Mouse (Mus musculus) forebrain, embryonic 13.5 days (tissue): ENCODE results near the gene Polrmt. TPM values are rescaled to one million over a fixed set of nuclear protein-coding genes. Genes with fewer than 3 reads are reported as not detected.
A peak's percentile ranks its signal among the peaks of the same experiment; 100 is the strongest.
"Not testable (repeated sequence)": the region's sequence is repeated elsewhere in the genome, so short reads cannot be mapped to it uniquely, and the experiment has no call there.

Experiments
- ATAC-seq: fragments of 200-750 bp; cut with Nextera tagmentation; 2 replicates; pipeline ENCODE4 v1.8.0; 2017
- H3K27ac ChIP-seq: fragments of 300-500 bp; sonication (generic); 2 replicates; pipeline ENCODE4 v1.5.1; 2015; ENCODE audit warnings: inconsistent platforms, mild to moderate bottlenecking, moderate library complexity
- H3K27me3 ChIP-seq: fragments of 300-500 bp; sonication (generic); 2 replicates; pipeline ENCODE4 v1.6.1; 2015; ENCODE audit warnings: mild to moderate bottlenecking, inconsistent platforms
- H3K36me3 ChIP-seq: fragments of 300-500 bp; sonication (generic); 2 replicates; pipeline ENCODE4 v1.6.1; 2015; ENCODE audit warnings: mild to moderate bottlenecking, inconsistent platforms; ENCODE audit not compliant: poor library complexity, severe bottlenecking
- H3K4me1 ChIP-seq: fragments of 300-500 bp; sonication (generic); 2 replicates; pipeline ENCODE4 v1.6.1; 2015; ENCODE audit warnings: inconsistent platforms
- H3K4me2 ChIP-seq: fragments of 300-500 bp; sonication (generic); 2 replicates; pipeline ENCODE4 v1.6.1; 2015; ENCODE audit warnings: inconsistent platforms, mild to moderate bottlenecking, moderate library complexity
- H3K4me3 ChIP-seq: fragments of 300-500 bp; sonication (generic); 2 replicates; pipeline ENCODE4 v1.5.1; 2015; ENCODE audit warnings: mild to moderate bottlenecking, inconsistent platforms
- H3K9ac ChIP-seq: fragments of 300-500 bp; sonication (generic); 2 replicates; pipeline ENCODE4 v1.6.1; 2015; ENCODE audit warnings: mild to moderate bottlenecking, inconsistent platforms
- H3K9me3 ChIP-seq: fragments of 300-500 bp; sonication (generic); replicated peaks from 2 replicates; pipeline ENCODE4 v1.6.1; 2016; ENCODE audit warnings: inconsistent platforms
- WGBS: fragments of 180-500 bp; shearing (Covaris S2); methylation state at CpG from one replicate; pipeline ENCODE4 v1.1.7; 2015; 5-methylcytosine and 5-hydroxymethylcytosine counted together
- polyA plus RNA-seq: library from polyadenylated mRNA; unstranded; fragments of >200 nt; fragmentation: Nextera tagmentation; extraction: Ambion mirVana; gene quantifications from 2 replicates; pipeline ENCODE4 v1.2.1, GENCODE M21; 2015

The Polrmt gene
- polyA plus RNA-seq, 1 experiment from 2014 or later: 39.1 TPM

GRCm38 (mm10) chr10:79704065-79704969, 42.1 kb downstream of the Polrmt start, which contains the start of gene Bsg:
Gene Bsg (plus strand): TSS chr10:79704491.
- no peaks in the 10 kb centered on the region for H3K9me3 ChIP-seq
- H3K27me3 ChIP-seq: no peaks in the 10 kb centered on the region
- H3K4me1 ChIP-seq: peaks cover 30% of the 10 kb centered on the region
- H3K9ac ChIP-seq: peak within 1 kb of the TSS; percentile 89
- peak within 1 kb of the TSS; percentile 70 for H3K4me3 ChIP-seq
- under 1% methylated on average over 62 of the region's 65 CpGs for WGBS
- H3K27ac ChIP-seq: peak within 1 kb of the TSS; percentile 76
- H3K36me3 ChIP-seq: peaks cover 23% of the 10 kb centered on the region
- peak within 1 kb of the TSS; percentile 82 for H3K4me2 ChIP-seq
- peak; percentile 96 for ATAC-seq

GRCm38 (mm10) chr10:79703541-79703940, 42.8 kb downstream of the Polrmt start:
- Histone ChIP-seq H3K27me3 (no peaks in the 10 kb centered on the region), H3K4me2 (peak overlapping the region; percentile 82), H3K4me1 (peaks cover 30% of the 10 kb centered on the region), H3K9me3 (no peaks in the 10 kb centered on the region), H3K27ac (0 out of 2 replicates have a peak overlapping the region, but pooled peaks have one; percentile 76), H3K9ac (peak overlapping the region; percentile 53; the same call in 1 of the 2 replicates), H3K36me3 (peaks cover 16% of the 10 kb centered on the region), H3K4me3 (peak overlapping the region; percentile 70)
- no peak; the same call in 1 of the 2 replicates for ATAC-seq
- 75% methylated on average over 10 of the region's 10 CpGs for WGBS

- H3K27me3 ChIP-seq, H3K9ac ChIP-seq, ATAC-seq, H3K9me3 ChIP-seq, H3K4me3 ChIP-seq, H3K4me2 ChIP-seq, H3K27ac ChIP-seq: not testable (repeated sequence)
- 85% methylated on average over 4 of the region's 4 CpGs for WGBS
- Histone ChIP-seq H3K36me3 (peaks cover 14% of the 10 kb centered on the region; the same call in 1 of the 2 replicates), H3K4me1 (peaks cover 30% of the 10 kb centered on the region)
Measured at GRCm38 (mm10) chr10:79702970-79703369, 43.4 kb downstream of the Polrmt start.

- Histone ChIP-seq H3K4me1 (peaks cover 18% of the 10 kb centered on the region), H3K4me2 (no peak overlapping the region), H3K27me3 (no peaks in the 10 kb centered on the region), H3K4me3 (no peak overlapping the region), H3K9me3 (no peaks in the 10 kb centered on the region), H3K36me3 (peaks cover 6% of the 10 kb centered on the region; the same call in 1 of the 2 replicates), H3K9ac (peak overlapping the region; percentile 9; the same call in 1 of the 2 replicates), H3K27ac (no peak overlapping the region)
- WGBS: 76% methylated on average over 10 of the region's 10 CpGs
- no peak for ATAC-seq
Measured at GRCm38 (mm10) chr10:79701443-79702129, 44.8 kb downstream of the Polrmt start.

- peaks cover 9% of the 10 kb centered on the region for H3K4me1 ChIP-seq
- H3K9me3 ChIP-seq: no peaks in the 10 kb centered on the region
- no peaks in the 10 kb centered on the region for H3K27me3 ChIP-seq
- no peak overlapping the region for H3K27ac ChIP-seq
- no peak overlapping the region for H3K4me3 ChIP-seq
- H3K9ac ChIP-seq: 0 out of 2 replicates have a peak overlapping the region, but pooled peaks have one; percentile 9
- 54% methylated on average over 7 of the region's 7 CpGs for WGBS
- H3K4me2 ChIP-seq: no peak overlapping the region
- H3K36me3 ChIP-seq: no peaks in the 10 kb centered on the region
- no peak for ATAC-seq
Measured at GRCm38 (mm10) chr10:79700676-79701075, 45.7 kb downstream of the Polrmt start.

GRCm38 (mm10) chr10:79698459-79698858, 47.9 kb downstream of the Polrmt start:
- Histone ChIP-seq H3K9ac (no peak overlapping the region), H3K4me1 (peaks cover 8% of the 10 kb centered on the region; the same call in 1 of the 2 replicates), H3K4me2 (no peak overlapping the region), H3K4me3 (no peak overlapping the region), H3K27me3 (no peaks in the 10 kb centered on the region), H3K27ac (no peak overlapping the region), H3K36me3 (no peaks in the 10 kb centered on the region), H3K9me3 (no peaks in the 10 kb centered on the region)
- 92% methylated on average over 6 of the region's 6 CpGs for WGBS
- no peak for ATAC-seq

GRCm38 (mm10) chr10:79697916-79698315, 48.5 kb downstream of the Polrmt start:
- no peaks in the 10 kb centered on the region for H3K9me3 ChIP-seq
- H3K4me2 ChIP-seq: no peak overlapping the region
- no peaks in the 10 kb centered on the region for H3K27me3 ChIP-seq
- no peak overlapping the region for H3K4me3 ChIP-seq
- no peak overlapping the region for H3K27ac ChIP-seq
- 87% methylated on average over 6 of the region's 6 CpGs for WGBS
- H3K4me1 ChIP-seq: peaks cover 8% of the 10 kb centered on the region; the same call in 1 of the 2 replicates
- no peak for ATAC-seq
- H3K9ac ChIP-seq: no peak overlapping the region
- H3K36me3 ChIP-seq: no peaks in the 10 kb centered on the region

DNA sequence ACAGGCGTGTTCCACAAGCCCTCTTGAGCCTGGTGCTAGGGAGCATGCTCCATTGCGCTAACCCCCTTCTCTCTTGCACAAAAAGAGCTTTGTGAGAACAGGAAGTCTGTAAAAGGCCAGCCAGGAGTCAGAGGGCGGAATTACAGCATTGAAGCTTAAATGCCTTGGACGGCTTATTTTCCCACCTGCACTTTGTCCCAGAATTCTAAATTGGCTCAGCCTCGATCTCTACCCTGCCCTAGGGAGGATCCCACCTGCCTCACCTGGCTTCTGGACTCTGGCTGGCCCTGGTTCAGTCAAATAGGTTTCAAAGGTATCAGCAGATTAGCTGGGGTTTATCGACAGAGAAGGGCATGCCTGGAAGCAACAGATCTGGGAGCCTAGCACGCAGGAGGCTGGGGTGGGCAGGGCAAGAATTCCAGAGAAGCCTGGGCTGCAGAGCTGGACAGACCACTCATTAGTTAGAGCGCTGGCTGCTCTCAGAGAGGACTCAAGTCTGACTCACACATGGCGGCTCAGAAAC, 50.2 kb downstream of the Polrmt start:
- peaks cover 6% of the 10 kb centered on the region; the same call in 1 of the 2 replicates for H3K9me3 ChIP-seq
- no peaks in the 10 kb centered on the region for H3K36me3 ChIP-seq
- no peak overlapping the region for H3K4me3 ChIP-seq
- peaks cover 8% of the 10 kb centered on the region; the same call in 1 of the 2 replicates for H3K4me1 ChIP-seq
- 68% methylated on average over 9 of the region's 9 CpGs for WGBS
- no peak overlapping the region; the same call in 1 of the 2 replicates for H3K9ac ChIP-seq
- no peak for ATAC-seq
- no peaks in the 10 kb centered on the region for H3K27me3 ChIP-seq
- H3K27ac ChIP-seq: no peak overlapping the region
- H3K4me2 ChIP-seq: no peak overlapping the region

GRCm38 (mm10) chr10:79695231-79696128, 50.9 kb downstream of the Polrmt start:
- Histone ChIP-seq H3K27me3 (no peaks in the 10 kb centered on the region), H3K4me2 (no peak overlapping the region; the same call in 1 of the 2 replicates), H3K4me3 (no peak overlapping the region), H3K9ac (no peak overlapping the region; the same call in 1 of the 2 replicates), H3K4me1 (peaks cover 8% of the 10 kb centered on the region; the same call in 1 of the 2 replicates), H3K27ac (no peak overlapping the region), H3K9me3 (peaks cover 6% of the 10 kb centered on the region; the same call in 1 of the 2 replicates), H3K36me3 (no peaks in the 10 kb centered on the region)
- 69% methylated on average over 13 of the region's 13 CpGs for WGBS
- peak; percentile 59; the same call in 1 of the 2 replicates for ATAC-seq

- Histone ChIP-seq H3K4me2 (no peak overlapping the region), H3K36me3 (peaks cover 5% of the 10 kb centered on the region), H3K27me3 (no peaks in the 10 kb centered on the region), H3K27ac (no peak overlapping the region), H3K9me3 (peaks cover 6% of the 10 kb centered on the region; the same call in 1 of the 2 replicates), H3K4me3 (no peak overlapping the region), H3K9ac (no peak overlapping the region), H3K4me1 (peaks cover 8% of the 10 kb centered on the region; the same call in 1 of the 2 replicates)
- WGBS: 89% methylated on average over 6 of the region's 6 CpGs
- ATAC-seq: no peak
Measured at GRCm38 (mm10) chr10:79694379-79694655, 52.1 kb downstream of the Polrmt start.
